Mouse (Mus musculus): ENCODE data around the gene Clstn1. TPM values are rescaled to one million over a fixed set of nuclear protein-coding genes. Genes with fewer than 3 reads are reported as not detected.

Gene Clstn1
- 707 TPM for polyA plus RNA-seq (2015; fragmentation: Illumina TruSeq; extraction: RNeasy Lipid Tissue Mini Kit (QIAGEN cat#74804); ENCODE audit: low read depth, low replicate concordance)

GRCm38 (mm10) chr4:149586044-149586782 is at the start of gene Clstn1:
TSS of gene Clstn1 (plus strand) at chr4:149586468.

Other genes with a start within 250 kb of the Clstn1 start
- gene Ube4b, start 159.7 kb upstream of the Clstn1 start, polyA plus RNA-seq (2015; fragmentation: Illumina TruSeq; extraction: RNeasy Lipid Tissue Mini Kit (QIAGEN cat#74804); ENCODE audit: low read depth, low replicate concordance) = 55.4 TPM
- gene Rbp7, start 131.5 kb upstream of the Clstn1 start, polyA plus RNA-seq (2015; fragmentation: Illumina TruSeq; extraction: RNeasy Lipid Tissue Mini Kit (QIAGEN cat#74804); ENCODE audit: low read depth, low replicate concordance) = 1.9 TPM
- gene Tmem274, start 109.1 kb upstream of the Clstn1 start, polyA plus RNA-seq (2015; fragmentation: Illumina TruSeq; extraction: RNeasy Lipid Tissue Mini Kit (QIAGEN cat#74804); ENCODE audit: low read depth, low replicate concordance) = not detected
- 14.0 TPM for gene Nmnat1, start 101.3 kb upstream of the Clstn1 start, polyA plus RNA-seq (2015; fragmentation: Illumina TruSeq; extraction: RNeasy Lipid Tissue Mini Kit (QIAGEN cat#74804); ENCODE audit: low read depth, low replicate concordance)
- 17.2 TPM for gene Lzic, start 101.2 kb upstream of the Clstn1 start, polyA plus RNA-seq (2015; fragmentation: Illumina TruSeq; extraction: RNeasy Lipid Tissue Mini Kit (QIAGEN cat#74804); ENCODE audit: low read depth, low replicate concordance)
- 33.8 TPM for gene Ctnnbip1, start 68.2 kb upstream of the Clstn1 start, polyA plus RNA-seq (2015; fragmentation: Illumina TruSeq; extraction: RNeasy Lipid Tissue Mini Kit (QIAGEN cat#74804); ENCODE audit: low read depth, low replicate concordance)
- gene Pik3cd, start 116.1 kb downstream of the Clstn1 start, polyA plus RNA-seq (2015; fragmentation: Illumina TruSeq; extraction: RNeasy Lipid Tissue Mini Kit (QIAGEN cat#74804); ENCODE audit: low read depth, low replicate concordance) = 12.7 TPM
- 39.4 TPM for gene Tmem201, start 151.6 kb downstream of the Clstn1 start, polyA plus RNA-seq (2015; fragmentation: Illumina TruSeq; extraction: RNeasy Lipid Tissue Mini Kit (QIAGEN cat#74804); ENCODE audit: low read depth, low replicate concordance)
- gene Slc25a33, start 187.8 kb downstream of the Clstn1 start, polyA plus RNA-seq (2015; fragmentation: Illumina TruSeq; extraction: RNeasy Lipid Tissue Mini Kit (QIAGEN cat#74804); ENCODE audit: low read depth, low replicate concordance) = 58.3 TPM